Mouse (Mus musculus) thymus, adult 2 months (tissue): ENCODE results near the gene Mapk9.

ENCODE experiments used
- CTCF ChIP-seq: fragments of 200-500 bp; IDR thresholded peaks from 2 replicates; pipeline ENCODE4 v1.5.1; 2012; ENCODE audit warnings: mild to moderate bottlenecking, control low read depth, low read length, moderate library complexity, borderline replicate concordance; ENCODE audit not compliant: control insufficient read depth, poor library complexity, insufficient read depth; ENCODE audit errors: extremely low read depth
- POLR2A ChIP-seq: fragments of 200-500 bp; IDR thresholded peaks from 2 replicates; pipeline ENCODE4 v1.6.1; 2012; ENCODE audit warnings: mild to moderate bottlenecking, low read length, control low read depth, moderate library complexity; ENCODE audit not compliant: control insufficient read depth, poor library complexity, insufficient read depth; ENCODE audit errors: extremely low read depth

- TF ChIP-seq CTCF = no peak
- TF ChIP-seq POLR2A = no peak
Observed at GRCm38 (mm10) chr11:49893806-49894205, 47.3 kb downstream of the Mapk9 start.
